Mouse (Mus musculus) spleen, adult 18-20 months (tissue): ENCODE measurements around the gene Jph3.

Experiments used
- DNase-seq, 2 experiments: peaks; one replicate each; pipeline ENCODE4 v3.0.0; 2022; ENCODE audit warnings: mixed read lengths in 2 of 2

Gene Jph3

DNA sequence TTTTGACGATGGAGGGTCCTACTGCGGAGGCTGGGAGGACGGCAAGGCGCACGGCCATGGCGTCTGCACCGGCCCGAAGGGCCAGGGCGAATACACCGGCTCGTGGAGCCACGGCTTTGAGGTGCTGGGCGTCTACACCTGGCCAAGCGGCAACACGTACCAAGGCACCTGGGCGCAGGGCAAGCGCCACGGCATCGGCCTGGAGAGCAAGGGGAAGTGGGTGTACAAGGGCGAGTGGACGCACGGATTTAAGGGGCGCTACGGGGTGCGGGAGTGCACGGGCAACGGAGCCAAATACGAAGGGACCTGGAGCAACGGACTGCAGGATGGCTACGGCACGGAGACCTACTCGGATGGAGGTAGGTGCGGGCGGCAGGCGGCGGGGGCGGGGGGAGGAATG lies 1.2 kb downstream of the Jph3 start:
- DNase-seq = no peak

DNA sequence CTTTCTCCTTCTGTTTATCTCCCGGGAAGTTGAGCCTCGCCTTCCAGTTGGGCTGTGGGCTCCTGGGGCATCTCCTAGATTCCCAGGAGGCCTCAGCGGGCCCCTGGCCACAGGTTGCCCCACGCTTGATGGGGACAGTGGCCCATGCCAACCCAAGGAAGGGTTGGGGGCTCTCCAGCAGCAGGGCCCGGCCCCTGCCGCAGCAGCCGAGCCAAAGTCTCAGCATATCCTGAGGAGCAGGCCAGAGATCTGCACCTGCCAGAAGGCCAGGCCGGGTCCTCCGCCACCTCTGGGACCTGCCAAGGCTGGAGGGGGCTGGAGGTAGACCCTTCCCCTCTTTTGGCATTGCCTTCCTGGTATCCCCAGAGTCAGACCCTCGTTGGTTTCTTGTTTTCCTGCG lies 1.6 kb downstream of the Jph3 start:
- DNase-seq = no peak

DNA sequence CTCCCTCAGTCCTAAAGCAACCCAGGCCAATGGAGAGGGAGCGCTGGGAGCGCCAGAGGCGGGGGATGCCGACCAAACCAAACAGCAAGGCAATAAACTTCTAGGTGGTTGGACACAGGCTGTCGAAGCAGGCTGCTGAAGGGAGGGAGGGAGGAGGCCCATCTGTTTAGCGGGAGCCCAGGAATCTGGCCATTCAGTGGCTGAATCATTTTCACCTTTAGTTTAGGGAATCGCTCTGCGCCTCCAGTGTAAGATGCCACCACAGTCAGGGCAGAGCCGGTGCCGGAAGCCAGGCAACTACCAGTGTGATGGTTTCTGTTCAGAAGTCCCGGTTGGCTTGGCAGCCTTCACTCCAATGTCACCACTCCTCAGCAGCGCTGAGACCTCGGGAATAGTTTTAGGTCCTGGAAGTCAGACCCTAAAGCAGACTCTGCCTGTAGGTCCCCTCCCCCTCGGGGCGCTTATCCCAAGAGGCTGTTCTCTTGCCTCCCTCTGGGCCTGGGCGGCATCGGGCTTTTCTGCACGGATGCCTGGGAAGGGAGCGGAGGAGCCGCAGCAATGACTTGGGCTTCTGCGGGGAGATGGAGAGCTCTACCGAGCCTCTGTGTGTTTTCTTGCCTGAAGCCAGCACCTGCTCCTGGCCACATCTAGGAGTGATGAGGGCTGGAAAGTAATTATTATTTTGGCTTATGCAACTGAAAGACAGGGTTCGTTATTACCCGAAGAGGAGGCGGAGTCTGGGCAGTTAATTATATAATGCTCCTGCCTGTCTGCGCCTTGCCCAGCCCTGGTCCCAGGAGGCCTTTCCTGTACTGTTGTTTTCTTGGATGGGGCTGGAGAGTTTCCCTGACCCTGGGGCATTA lies 2.3 kb downstream of the Jph3 start:
- DNase-seq = no peak

DNA sequence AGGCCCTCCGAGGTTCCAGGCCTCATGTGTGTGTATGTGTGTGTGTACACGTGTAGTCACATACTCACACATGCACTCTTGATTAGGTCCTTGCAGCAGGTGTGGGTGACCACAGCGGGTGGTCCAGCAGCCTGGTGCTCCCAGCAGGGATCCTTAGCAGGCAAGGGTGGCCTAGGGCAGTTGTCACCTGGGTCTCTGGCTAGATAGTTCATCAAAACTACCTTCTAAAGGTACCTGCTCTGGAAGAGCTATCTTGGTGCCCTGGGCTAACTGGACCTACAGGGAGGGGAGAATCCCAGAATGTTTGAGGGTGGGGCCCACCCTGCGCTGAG lies 2.9 kb downstream of the Jph3 start:
- no peak for DNase-seq

DNA sequence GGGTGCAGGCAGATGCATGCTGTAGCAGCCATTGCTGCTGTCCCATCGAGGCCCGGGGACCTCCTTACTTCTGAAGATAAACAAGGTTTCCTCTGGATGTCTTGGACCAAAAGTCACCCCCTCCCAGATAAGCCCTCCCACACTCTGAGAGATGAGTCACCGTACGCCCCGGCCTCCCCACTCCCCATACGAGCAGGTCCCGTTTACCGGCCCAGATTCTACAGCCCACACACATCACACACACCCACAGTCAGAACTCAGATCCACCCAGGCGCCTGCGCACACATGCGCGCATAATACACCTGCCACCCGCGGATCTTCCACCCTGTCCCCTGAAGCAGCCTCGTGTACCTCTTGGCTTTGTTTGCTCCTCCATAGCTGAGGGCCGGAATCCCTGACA lies 4.8 kb downstream of the Jph3 start:
- DNase-seq = no peak

DNA sequence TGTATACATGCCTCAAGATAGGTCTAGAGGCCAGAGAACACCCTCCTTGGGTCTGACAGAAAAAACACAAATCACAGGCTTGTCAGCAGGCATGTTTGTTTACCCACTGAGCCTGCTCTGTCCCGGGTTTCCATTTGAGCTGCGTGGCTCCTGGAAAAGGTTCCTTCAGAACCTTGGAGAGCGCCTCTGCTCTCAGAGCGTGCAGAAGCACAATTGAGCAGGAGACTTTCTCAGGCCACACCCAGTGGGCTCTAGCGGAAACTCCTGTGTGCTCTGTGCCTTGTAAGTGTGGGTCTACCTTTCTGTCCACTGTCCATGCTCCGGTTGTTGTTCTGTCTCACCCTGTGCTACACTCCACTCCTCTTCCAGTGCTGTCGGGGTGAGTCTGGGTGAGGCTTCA lies 6.8 kb downstream of the Jph3 start:
- no peak for DNase-seq

DNA sequence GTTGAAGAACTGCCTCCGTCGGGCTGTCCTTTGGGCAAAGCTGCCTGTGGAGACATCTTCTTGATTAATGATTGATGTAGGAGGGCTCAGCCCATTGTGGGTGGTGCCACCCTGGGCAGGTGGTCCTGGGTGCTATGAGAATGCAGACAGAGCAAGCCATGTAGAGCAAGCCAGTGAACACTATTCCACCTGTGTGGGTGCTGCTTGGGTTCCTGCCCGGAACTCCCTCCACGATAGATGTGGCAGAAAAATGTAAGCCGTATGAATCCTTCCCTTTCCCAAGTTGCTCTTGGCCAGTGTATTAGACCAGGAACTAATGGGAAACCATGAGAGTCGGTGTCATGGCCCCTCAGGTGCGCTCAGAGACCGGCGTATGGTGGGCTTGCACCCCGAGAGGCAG lies 11.3 kb downstream of the Jph3 start:
- DNase-seq = no peak

DNA sequence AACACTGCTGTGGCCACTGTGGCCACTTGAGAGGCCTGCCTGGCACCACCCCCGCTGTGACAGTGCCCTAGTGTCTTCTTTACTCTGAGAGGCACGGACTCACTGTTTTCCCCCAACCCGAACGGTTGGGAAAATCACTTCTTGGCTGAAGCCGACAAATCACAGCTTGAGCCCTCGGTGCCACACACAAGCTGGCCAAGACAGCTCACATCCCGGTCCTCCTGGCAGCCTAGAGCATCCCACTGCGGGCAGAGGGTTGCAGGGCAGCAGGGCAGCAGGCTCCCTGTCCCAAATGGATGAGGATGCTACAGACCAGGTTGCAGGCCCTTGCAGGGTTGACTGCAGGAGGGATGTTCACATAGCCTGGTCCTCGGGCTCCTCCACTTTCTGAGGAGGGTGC lies 20.1 kb downstream of the Jph3 start:
- no peak for DNase-seq

DNA sequence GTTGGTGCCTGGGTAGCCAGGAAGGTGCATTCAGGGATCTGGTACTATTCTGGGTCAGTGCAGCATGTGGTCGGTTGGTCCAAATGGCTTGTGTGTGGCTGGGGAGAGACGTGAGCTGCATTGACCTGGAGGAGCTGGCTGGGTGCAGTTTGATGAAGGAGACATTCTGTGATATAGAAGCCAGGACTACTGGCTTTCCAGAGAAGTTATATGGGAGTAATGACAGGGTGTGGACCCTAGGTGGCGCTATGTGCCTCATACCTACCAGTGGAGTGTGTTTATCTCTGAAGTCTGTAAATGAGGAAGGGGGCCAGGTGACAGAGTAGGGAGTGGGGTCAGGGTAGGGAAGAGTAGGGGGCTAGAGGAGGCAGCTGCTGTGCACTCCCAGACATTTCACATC lies 21.1 kb downstream of the Jph3 start:
- no peak for DNase-seq

DNA sequence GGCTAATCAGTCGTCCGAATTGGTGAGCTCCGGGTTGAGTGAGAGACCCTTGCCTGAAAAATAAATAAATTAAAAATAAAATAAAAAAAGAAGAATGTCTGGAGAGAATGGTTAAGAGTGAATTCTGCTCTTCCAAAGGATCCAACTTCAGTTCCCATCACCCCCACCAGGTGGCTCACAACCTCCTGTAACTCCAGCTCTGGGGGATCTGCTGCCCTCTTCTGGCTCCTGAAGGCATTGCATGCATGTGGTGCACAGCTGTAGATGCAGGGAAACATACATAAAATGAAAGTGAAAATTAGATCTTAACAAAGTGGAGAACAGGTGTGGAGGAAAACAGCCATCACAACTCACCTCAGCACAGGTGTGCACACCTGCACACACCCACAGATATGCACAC lies 22.0 kb downstream of the Jph3 start:
- peak in 1 of 2 experiments; percentile 42 for DNase-seq

DNA sequence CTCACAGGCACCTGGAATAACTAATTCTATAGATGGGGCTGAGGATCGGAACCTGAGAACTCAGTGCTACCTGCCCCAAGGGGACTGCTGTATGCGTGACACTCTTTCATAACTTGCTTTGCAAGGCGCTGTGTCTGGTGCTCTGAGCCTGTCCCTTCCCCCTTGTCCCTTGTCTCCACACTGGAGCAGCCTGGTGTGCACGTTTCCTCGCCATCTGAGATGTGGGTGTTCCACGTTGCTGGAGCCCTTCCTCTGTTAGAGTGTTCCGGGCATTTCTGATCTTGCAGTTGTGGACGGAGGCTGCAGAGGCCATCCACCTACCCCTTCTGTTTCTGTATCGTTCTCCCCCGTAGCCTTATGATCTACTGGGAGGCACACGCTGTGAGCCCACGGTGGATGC lies 29.0 kb downstream of the Jph3 start:
- no peak for DNase-seq

DNA sequence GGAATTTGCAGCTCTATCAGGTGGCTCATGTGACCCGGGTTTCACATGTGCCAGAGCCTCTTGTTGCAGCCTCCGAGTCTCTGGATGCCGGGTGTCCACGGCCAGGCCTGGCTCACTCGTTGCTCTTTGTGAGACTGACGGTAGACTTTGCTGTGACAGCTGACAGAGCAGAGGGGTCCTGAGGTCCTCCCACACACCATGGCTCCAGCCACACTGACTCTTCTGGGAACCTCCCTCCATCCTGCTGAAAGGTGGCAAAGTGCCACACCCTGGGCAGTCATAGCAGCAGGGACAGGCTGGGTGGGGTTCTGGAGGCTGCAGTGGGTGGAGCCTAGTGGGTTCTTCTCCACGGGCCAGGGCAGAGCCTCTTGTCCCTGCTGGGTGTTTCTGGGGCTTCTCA lies 31.1 kb downstream of the Jph3 start:
- DNase-seq = no peak

DNA sequence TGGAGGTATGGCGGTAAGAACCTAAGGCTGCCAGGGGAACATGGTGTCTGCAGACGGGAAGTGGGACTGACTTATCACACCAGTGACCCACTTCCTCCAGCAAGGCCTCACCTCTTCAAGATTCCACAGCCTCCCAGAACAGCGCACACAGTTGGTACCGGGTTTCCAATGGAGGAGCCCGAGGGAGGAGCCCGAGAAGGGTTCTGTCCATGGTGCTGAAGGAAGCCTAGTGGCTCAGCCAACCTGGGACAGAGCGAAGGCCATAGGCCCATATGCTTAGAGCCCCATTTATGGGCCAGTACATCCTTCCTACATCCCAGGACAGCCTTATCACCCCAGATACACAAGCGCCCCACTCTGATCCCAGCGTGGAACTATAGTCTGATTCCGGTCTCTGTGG lies 32.1 kb downstream of the Jph3 start:
- DNase-seq = no peak

DNA sequence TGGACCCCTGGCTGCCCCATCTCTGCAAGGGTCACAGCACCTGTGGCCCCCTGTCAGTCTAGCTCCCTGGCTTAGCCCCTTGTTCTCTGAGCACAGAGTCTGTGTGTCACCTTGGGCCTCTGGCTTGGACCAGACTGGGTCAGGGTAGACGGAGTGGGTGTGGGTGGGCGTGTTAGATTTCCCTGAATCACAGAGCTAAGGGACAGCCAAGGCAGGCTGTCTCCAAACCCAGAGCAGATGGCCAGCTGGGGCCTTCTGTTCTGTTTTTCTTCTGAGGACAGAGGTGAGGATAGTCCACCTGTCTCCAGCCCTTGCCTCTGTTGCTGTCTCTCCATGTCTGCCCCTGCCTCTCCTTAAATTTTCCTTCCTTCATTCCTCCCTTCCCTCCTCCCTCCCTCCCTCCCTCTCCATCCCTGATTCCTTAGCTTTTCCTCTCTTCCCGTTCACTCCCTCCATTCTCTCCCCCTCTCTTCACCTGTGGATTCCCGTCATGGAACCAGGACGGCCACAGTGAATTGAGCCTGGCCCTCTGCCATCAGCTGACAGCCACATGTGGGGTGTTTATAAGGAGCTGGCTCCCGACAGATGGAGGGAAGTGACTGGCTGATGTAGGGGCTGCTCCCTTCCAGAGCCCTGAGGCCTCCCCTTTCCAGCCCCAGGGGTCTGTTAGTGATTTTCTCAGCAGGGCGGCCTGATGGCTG lies 33.7 kb downstream of the Jph3 start:
- DNase-seq = no peak

DNA sequence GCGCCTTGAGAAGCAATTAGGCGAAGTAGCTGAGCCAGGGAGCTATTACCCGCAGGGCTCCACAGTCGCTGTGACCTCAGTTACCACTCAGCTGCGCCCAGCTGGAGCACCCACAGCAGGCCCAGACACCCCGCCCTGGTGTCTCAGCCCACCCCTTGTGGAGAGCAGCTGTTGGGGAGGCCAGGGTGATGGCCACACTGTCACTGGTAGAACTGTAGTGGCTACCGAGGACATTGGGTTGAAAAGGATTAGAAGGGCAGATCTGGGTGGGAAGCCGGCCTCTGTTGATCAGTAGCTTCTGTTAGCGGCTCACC lies 34.2 kb downstream of the Jph3 start:
- DNase-seq = no peak

DNA sequence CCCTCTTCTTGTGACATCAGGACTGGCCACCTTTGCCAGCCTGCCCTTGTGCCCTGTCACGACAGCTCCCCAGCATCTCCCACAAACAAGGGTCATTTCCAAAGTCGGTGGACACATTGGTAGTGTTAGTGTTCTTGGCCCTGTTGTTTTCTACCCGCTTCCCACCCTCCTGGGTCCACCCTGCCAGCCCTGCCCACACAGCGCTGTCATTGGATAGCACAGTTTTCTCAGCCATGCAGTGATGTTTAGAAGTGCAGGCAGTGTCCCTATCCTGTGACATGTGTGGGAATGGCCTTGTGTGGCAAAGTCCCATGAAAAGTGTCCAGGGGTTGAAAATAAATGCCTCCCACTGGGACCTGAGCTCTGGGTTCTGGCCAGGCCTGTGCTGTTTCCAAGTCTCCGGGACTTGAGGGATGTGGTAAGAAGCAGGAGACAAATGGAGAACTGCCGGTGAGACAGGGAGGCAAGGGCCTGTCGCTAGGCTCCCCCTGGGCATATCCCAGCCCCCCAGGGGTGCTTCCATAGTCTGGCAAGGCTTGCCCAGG lies 36.2 kb downstream of the Jph3 start:
- DNase-seq = no peak

DNA sequence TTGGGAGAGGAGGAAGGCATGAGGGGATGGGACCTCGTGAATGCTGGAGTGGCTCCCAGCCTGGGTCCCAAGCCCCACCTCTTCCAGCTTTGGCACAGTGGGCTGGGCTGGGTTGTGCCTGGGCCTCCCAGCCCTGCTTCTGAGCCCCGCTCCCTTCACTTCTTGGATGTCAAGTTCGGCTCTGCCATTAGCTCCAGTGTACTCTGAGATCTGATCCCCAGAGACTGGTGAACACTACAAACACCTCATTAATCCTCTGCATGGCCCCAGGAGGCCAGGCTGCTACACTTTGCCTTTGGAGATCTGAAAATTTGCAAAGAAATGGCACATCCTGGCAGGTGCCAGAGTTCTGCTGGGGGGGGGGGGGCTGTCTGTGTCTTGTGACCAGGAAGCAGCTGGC lies 39.7 kb downstream of the Jph3 start:
- no peak for DNase-seq

DNA sequence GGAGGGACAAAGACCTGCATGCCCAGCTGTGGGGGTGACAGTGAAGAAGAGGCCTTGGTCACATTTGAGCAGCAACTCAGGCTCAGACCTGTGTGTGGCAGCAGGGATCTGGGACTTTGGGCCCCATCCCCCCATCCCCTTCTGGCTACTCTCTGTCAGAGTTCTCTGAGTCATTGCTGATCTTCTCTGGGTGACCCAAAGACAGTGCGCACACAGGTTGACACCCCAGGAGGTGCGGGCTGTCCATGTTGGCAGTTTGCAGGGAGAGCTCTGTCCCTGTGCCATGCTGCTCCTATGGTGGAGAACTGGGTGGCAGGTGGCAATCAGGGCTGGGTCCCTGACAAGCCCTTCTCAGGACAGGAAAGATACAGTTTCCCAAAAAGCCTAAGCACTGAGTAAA lies 40.2 kb downstream of the Jph3 start:
- DNase-seq = no peak

DNA sequence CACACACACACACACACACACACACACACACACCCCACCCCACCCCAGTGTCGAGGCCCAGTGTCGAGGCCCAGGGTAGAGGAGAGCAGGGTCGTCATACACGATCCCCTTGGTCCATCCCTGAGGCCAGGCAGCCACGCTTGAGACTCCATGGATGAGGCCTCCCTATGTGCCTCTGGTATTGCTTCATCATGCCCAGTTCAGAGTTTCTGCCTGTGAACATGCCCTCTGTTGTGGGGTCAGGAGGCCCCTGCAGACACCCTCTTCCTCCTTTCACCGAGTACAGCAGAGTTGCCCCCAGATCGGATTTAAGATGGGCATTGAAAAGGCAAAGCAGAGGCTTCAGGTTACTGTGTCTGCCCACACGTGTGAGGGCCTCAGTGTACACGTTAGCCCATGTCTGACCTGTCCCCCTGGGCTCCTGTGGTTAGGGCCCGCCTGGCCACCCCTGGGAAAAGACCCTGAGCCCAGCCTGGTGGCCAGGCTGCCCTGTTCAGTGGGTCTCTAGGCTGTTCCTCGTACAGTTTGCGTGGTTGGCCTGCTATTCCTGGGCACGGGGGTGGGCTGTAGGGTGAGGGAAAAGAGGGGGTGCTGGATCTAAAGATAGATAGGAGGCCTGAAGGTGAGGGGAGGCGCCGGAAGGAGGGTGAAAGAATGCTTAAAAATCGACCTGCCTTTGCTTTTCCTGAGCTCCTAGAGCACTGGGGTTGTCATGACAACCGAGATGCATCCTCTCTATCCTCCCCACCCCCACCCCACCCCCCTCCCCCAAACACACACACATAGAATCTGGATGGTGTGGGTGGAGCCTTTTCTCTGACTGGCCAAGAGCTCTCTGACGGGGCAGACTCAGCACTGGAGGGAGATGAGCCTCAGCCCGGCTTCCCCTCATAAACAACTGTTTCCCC lies 41.7 kb downstream of the Jph3 start:
- DNase-seq = no peak

DNA sequence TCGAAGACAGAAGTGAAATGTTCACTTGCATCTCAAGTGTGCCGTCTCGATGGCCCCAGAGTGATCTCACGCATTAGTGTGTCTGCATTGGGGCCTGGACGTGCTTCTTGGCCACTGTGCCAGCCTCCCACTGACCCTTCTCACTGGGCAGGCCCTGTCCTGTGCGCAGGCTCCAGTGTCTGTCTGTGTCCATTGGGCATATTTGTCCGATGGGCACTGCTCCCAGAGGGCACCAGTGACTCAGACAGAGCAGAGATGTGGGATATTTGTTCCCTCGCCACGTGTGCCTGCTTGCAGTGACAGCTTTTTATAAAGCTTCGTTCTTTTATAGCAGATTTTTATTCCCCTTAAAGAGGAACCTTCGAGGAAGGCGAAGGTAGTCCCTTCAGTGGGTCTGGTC lies 44.5 kb downstream of the Jph3 start:
- no peak for DNase-seq

DNA sequence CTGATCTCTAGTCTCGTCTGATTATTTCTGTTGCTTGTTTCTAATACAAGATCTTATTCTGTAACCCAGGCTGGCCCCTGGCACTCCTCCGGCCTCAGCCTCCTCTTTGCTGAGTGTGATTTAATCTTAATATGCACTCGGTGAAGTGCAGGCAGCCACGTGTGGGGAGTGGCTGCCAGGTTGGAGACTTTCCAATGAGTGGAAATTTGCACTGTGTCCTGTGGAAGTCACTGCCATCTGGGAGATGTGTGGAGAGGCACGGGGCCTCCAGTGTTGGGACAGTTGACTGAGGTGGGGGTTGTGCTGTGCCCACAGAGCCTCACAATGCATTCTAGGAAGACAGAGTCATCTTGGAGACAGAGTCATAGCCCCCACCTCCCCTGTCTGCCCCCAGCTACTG lies 53.1 kb downstream of the Jph3 start:
- no peak for DNase-seq

DNA sequence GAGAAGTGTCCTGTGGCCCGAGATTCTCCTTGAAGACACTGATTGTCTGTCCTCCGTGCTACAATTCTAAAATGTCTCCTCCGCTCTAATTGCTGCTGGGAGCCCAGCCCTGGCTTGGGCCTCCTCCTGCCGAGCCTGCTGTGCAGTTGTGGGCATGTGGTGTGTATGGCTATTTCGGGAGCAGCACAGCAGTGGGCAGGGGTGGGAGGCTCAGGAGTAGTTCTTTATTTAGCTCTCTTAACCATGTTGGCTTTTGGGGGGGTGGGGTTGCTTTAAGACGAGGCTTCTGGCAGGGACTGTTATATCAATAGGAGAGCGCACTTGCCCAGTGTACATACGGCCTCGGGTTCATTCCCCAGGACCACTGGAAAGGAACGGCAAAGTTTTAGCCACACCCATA lies 57.1 kb downstream of the Jph3 start:
- DNase-seq = no peak

DNA sequence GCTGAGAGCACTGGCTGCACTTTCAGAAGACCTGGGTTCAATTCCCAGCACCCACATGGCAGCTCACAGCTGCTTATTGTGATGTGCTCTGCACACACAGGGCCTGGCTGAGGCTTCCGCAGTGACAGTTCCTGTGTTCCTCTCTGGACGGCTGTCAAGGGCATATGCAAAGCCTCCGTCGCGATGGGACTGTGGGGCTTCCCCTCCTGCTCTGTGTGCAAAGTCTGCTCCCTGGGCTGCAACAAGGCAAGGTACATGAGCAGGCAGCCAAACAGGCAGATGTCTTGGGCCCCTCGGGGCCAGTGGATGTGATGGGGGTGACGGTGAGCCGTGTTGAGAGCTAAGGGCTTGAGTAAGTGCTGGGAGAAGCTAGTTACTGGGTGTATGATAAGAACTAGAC lies 59.4 kb downstream of the Jph3 start:
- peak; percentile 35 to 40 for DNase-seq

DNA sequence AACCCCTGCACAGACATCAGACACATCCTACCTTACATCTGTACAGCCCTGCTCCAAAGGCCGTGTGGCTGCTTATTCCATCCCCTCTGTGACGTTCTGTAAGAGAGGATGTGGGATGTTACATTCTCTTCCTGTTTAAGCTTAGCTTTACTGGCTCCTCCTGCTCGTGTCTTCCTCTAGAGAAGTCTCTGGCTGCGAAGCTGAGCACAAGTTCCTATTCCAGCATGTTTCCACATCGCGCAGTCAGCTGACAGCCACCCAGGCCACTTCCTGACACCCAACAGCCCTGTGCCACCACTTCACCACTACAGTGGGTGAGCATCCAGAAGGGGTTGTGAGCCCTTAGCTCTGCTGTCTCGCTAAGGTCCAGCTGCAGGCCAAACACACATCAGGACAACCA lies 62.7 kb downstream of the Jph3 start:
- DNase-seq = no peak
